Comparison of ENCODE assay signal across 16 mouse cellular contexts in the genomic region with DNA sequence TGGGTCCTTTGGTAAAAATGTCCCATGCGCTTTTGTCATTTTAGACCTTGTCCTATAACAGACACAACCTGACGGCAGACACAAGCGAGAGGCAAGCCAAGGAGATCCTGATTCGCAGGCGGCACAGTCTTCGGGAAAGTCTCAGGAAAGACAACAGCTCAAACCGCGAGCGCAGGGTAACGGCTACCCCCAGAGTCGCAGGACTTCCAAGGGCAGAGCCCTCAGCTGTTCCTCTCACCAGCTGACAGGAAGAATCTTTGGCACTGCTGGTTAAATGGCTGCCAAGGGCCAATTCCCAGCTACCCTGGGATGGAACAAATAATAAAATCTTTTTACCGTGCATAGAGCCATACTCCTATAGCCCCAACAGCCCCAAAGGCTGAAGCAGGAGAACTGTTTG. TPM values are rescaled to one million over a fixed set of nuclear protein-coding genes. Genes with fewer than 3 reads are reported as not detected.
"Had no signal": no experiment of that assay in that cellular context is flagged by ENCODE, and none has a peak within 500 bp of the region (broad histone marks: within the 10 kb centered on the region; RNA-seq: fewer than 3 reads in every experiment).

No protein-coding gene starts in this region.

- H3K27me3 ChIP-seq: kidney, embryonic 15.5 days; limb, embryonic 15.5 days; midbrain, embryonic 13.5 days; neural tube, embryonic 12.5 days had no signal

- H3K27ac ChIP-seq: kidney, embryonic 15.5 days; limb, embryonic 15.5 days; liver, embryonic 13.5 days; midbrain, embryonic 13.5 days; neural tube, embryonic 12.5 days had no signal

- DNase-seq: kidney, adult 2 months; kidney, postnatal 25 days; layer of hippocampus, adult 9-11 months; layer of hippocampus, postnatal 36 days; liver, embryonic 13.5 days; lung, adult 18-20 months; lung, postnatal 36 days; retina, postnatal 1 day; right cerebral cortex, postnatal 4 days; thymus, postnatal 36 days had no signal

- H3K4me1 ChIP-seq: limb, embryonic 15.5 days; neural tube, embryonic 12.5 days had no signal

- H3K9me3 ChIP-seq: kidney, embryonic 15.5 days; limb, embryonic 15.5 days; liver, embryonic 13.5 days; midbrain, embryonic 13.5 days; neural tube, embryonic 12.5 days had no signal

- ATAC-seq: midbrain, embryonic 13.5 days had no signal

- H3K36me3 ChIP-seq: kidney, embryonic 15.5 days; limb, embryonic 15.5 days; liver, embryonic 13.5 days; midbrain, embryonic 13.5 days; neural tube, embryonic 12.5 days had no signal

- H3K9ac ChIP-seq: kidney, embryonic 15.5 days; limb, embryonic 15.5 days; liver, embryonic 13.5 days; midbrain, embryonic 13.5 days; neural tube, embryonic 12.5 days had no signal

- H3K4me2 ChIP-seq: kidney, embryonic 15.5 days; limb, embryonic 15.5 days; liver, embryonic 13.5 days; midbrain, embryonic 13.5 days; neural tube, embryonic 12.5 days had no signal

- H3K4me3 ChIP-seq: kidney, embryonic 15.5 days; limb, embryonic 15.5 days; liver, embryonic 13.5 days; midbrain, embryonic 13.5 days; neural tube, embryonic 12.5 days had no signal

RNA-seq across cellular contexts. Expression of a gene that starts 39.9 kb away (rescaled TPM):
- total RNA-seq: megakaryocyte progenitor cell, adult 5-6 weeks; neutrophil, adult 5-6 weeks had no signal
